Mouse (Mus musculus) small intestine, adult 2 months (tissue): ENCODE results near the gene Tbxas1.

Experiments used
- CTCF ChIP-seq: fragments of 200-500 bp; IDR thresholded peaks from 2 replicates; pipeline ENCODE4 v1.5.1; 2012; ENCODE audit warnings: low read depth, mild to moderate bottlenecking, control low read depth, inconsistent platforms, low read length, moderate library complexity, mixed read lengths; ENCODE audit not compliant: insufficient replicate concordance, insufficient read length; ENCODE audit errors: extremely low read depth
- POLR2A ChIP-seq: fragments of 200-500 bp; IDR thresholded peaks from 2 replicates; pipeline ENCODE4 v1.6.1; 2012; ENCODE audit warnings: low read depth, mild to moderate bottlenecking, control low read depth, inconsistent platforms, low read length, moderate library complexity

DNA sequence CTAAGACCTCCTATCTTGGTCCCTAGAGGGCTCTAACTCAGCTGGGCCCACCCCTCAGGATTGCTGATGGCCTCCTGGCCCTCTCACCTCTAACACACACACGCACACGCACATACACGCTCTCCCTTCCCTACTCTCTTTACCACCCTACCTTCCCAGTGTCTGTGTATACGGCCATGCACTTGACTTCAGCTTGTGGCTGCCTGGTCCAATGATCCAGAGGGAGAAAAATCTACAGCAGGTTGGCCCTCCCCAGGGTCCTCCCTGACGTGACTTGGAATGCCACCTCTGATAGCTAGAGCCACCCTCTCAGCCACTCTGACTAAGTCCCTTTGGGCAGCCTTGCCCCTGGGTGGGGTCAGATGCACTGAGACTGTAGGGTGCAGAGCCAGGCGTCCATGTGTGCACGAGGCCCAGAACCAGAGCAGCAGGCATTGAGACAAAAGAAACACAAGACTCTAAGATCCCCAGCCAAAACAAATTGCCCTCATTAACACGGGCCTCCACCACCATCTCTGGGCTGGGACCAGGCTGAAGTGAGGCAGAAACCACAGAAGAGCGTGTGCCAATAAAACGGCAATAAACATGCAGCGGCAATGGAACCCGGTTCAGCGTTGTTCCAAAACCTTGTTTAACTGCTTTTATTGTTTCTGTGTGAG lies 179.1 kb downstream of the Tbxas1 start:
- TF ChIP-seq CTCF (no peak), POLR2A (no peak)
